In genomic region chr1:168222794-168223193, GRCm38 (mm10) we compare ENCODE assay signal across 19 mouse cellular contexts.
"Had no signal": no experiment of that assay in that cellular context is flagged by ENCODE, and none has a peak within 500 bp of the region (broad histone marks: within the 10 kb centered on the region; RNA-seq: fewer than 3 reads in every experiment).

No protein-coding gene starts in this region.

- H3K27ac ChIP-seq: lung, embryonic 15.5 days; macrophage; midbrain, embryonic 15.5 days; neural tube, embryonic 12.5 days had no signal

- H3K36me3 ChIP-seq: lung, embryonic 15.5 days; midbrain, embryonic 13.5 days; midbrain, embryonic 15.5 days; neural tube, embryonic 12.5 days had no signal

- H3K27me3 ChIP-seq: lung, embryonic 15.5 days; megakaryocyte, embryonic 14.5 days; midbrain, embryonic 15.5 days; neural tube, embryonic 12.5 days had no signal

- DNase-seq: liver, postnatal 0 days; lung, adult 2 months; lung, postnatal 14 days; lung, postnatal 36 days; retina, postnatal 1 day; right cerebral cortex, adult 18-20 months; right cerebral cortex, postnatal 25 days; right cerebral cortex, postnatal 4 days; spleen, adult 18-20 months; thymus, adult 18-20 months; thymus, postnatal 14 days; thymus, postnatal 36 days had no signal

- H3K4me3 ChIP-seq: lung, embryonic 15.5 days; megakaryocyte, embryonic 14.5 days; midbrain, embryonic 13.5 days; midbrain, embryonic 15.5 days; neural tube, embryonic 12.5 days had no signal

- ATAC-seq: liver, postnatal 0 days; lung, postnatal 0 days; midbrain, embryonic 13.5 days; midbrain, embryonic 15.5 days had no signal
